Mouse (Mus musculus): ENCODE results near the gene Cdk12. TPM values are rescaled to one million over a fixed set of nuclear protein-coding genes. Genes with fewer than 3 reads are reported as not detected.
"Not testable (repeated sequence)": the region's sequence is repeated elsewhere in the genome, so short reads cannot be mapped to it uniquely, and the experiment has no call there.

The Cdk12 gene
- polyA plus RNA-seq, 1 experiment from 2014 or later, result 6.4 TPM

- ATAC-seq (replicated peaks; ENCODE audit: extremely low read depth, insufficient read depth, low FRiP score), result peak; percentile 24
- H3K4me3 ChIP-seq (ENCODE audit: low read length), result peak overlapping the region; percentile 99
- H3K27me3 ChIP-seq (ENCODE audit: control insufficient read depth, insufficient read depth, low read length), result no peaks in the 10 kb centered on the region
- peak overlapping the region; percentile 86 for H3K4me2 ChIP-seq (ENCODE audit: low read depth, low read length)
- H3K9ac ChIP-seq (ENCODE audit: low read length), result peak overlapping the region; percentile 100
- H3K9me3 ChIP-seq (replicated peaks; ENCODE audit: control insufficient read depth, low read length), result no peaks in the 10 kb centered on the region
- H3K36me3 ChIP-seq (ENCODE audit: control insufficient read depth, insufficient read depth), result peaks cover under 1% of the 10 kb centered on the region; the same call in 1 of the 2 replicates
- H3K4me1 ChIP-seq (ENCODE audit: control insufficient read depth, insufficient read depth, low read length), result peaks cover 11% of the 10 kb centered on the region
- peak overlapping the region; percentile 100 for H3K27ac ChIP-seq (ENCODE audit: low read length)
- under 1% methylated on average over 37 of the region's 37 CpGs for WGBS
Measured at GRCm38 (mm10) chr11:98203351-98203911, 572 bp downstream of the Cdk12 start.

- Histone ChIP-seq H3K9ac (ENCODE audit: low read length) (peak overlapping the region; percentile 100), H3K4me2 (ENCODE audit: low read depth, low read length) (peak overlapping the region; percentile 86), H3K4me3 (ENCODE audit: low read length) (peak overlapping the region; percentile 99), H3K9me3 (replicated peaks; ENCODE audit: control insufficient read depth, low read length) (no peaks in the 10 kb centered on the region), H3K36me3 (ENCODE audit: control insufficient read depth, insufficient read depth) (peaks cover 4% of the 10 kb centered on the region; the same call in 1 of the 2 replicates), H3K27me3 (ENCODE audit: control insufficient read depth, insufficient read depth, low read length) (no peaks in the 10 kb centered on the region), H3K4me1 (ENCODE audit: control insufficient read depth, insufficient read depth, low read length) (peaks cover 11% of the 10 kb centered on the region), H3K27ac (ENCODE audit: low read length) (peak overlapping the region; percentile 100)
- under 1% methylated on average over 16 of the region's 16 CpGs for WGBS
- ATAC-seq (replicated peaks; ENCODE audit: extremely low read depth, insufficient read depth, low FRiP score), result no peak
Measured at GRCm38 (mm10) chr11:98203931-98204421, 1.1 kb downstream of the Cdk12 start.

GRCm38 (mm10) chr11:98205463-98205862, 2.6 kb downstream of the Cdk12 start:
- H3K9ac ChIP-seq (ENCODE audit: low read length), result no peak overlapping the region
- ATAC-seq (replicated peaks; ENCODE audit: extremely low read depth, insufficient read depth, low FRiP score), result no peak
- H3K36me3 ChIP-seq (ENCODE audit: control insufficient read depth, insufficient read depth), result peaks cover 10% of the 10 kb centered on the region
- H3K27ac ChIP-seq (ENCODE audit: low read length), result no peak overlapping the region
- H3K9me3 ChIP-seq (replicated peaks; ENCODE audit: control insufficient read depth, low read length), result no peaks in the 10 kb centered on the region
- no peaks in the 10 kb centered on the region for H3K27me3 ChIP-seq (ENCODE audit: control insufficient read depth, insufficient read depth, low read length)
- H3K4me3 ChIP-seq (ENCODE audit: low read length), result no peak overlapping the region
- H3K4me1 ChIP-seq (ENCODE audit: control insufficient read depth, insufficient read depth, low read length), result peaks cover 11% of the 10 kb centered on the region
- peak overlapping the region; percentile 50; the same call in 1 of the 2 replicates for H3K4me2 ChIP-seq (ENCODE audit: low read depth, low read length)

GRCm38 (mm10) chr11:98206281-98206680, 3.4 kb downstream of the Cdk12 start:
- ATAC-seq (replicated peaks; ENCODE audit: extremely low read depth, insufficient read depth, low FRiP score); H3K9me3 ChIP-seq (replicated peaks; ENCODE audit: control insufficient read depth, low read length); H3K27me3 ChIP-seq (ENCODE audit: control insufficient read depth, insufficient read depth, low read length); H3K9ac ChIP-seq (ENCODE audit: low read length); H3K27ac ChIP-seq (ENCODE audit: low read length): not testable (repeated sequence)
- Histone ChIP-seq H3K4me1 (ENCODE audit: control insufficient read depth, insufficient read depth, low read length) (peaks cover 11% of the 10 kb centered on the region), H3K36me3 (ENCODE audit: control insufficient read depth, insufficient read depth) (peaks cover 17% of the 10 kb centered on the region), H3K4me3 (ENCODE audit: low read length) (peak overlapping the region; percentile 8; the same call in 1 of the 2 replicates), H3K4me2 (ENCODE audit: low read depth, low read length) (peak overlapping the region; percentile 50)
- 82% methylated on average over 3 of the region's 3 CpGs for WGBS

GRCm38 (mm10) chr11:98209661-98210060, 6.8 kb downstream of the Cdk12 start:
- H3K4me3 ChIP-seq (ENCODE audit: low read length); ATAC-seq (replicated peaks; ENCODE audit: extremely low read depth, insufficient read depth, low FRiP score); H3K27me3 ChIP-seq (ENCODE audit: control insufficient read depth, insufficient read depth, low read length); H3K27ac ChIP-seq (ENCODE audit: low read length); H3K4me2 ChIP-seq (ENCODE audit: low read depth, low read length); H3K9me3 ChIP-seq (replicated peaks; ENCODE audit: control insufficient read depth, low read length); H3K4me1 ChIP-seq (ENCODE audit: control insufficient read depth, insufficient read depth, low read length); H3K9ac ChIP-seq (ENCODE audit: low read length): not testable (repeated sequence)
- H3K36me3 ChIP-seq (ENCODE audit: control insufficient read depth, insufficient read depth), result peaks cover 32% of the 10 kb centered on the region
- WGBS, result 91% methylated on average over 4 of the region's 5 CpGs

GRCm38 (mm10) chr11:98213311-98213710, 10.5 kb downstream of the Cdk12 start:
- Histone ChIP-seq H3K36me3 (ENCODE audit: control insufficient read depth, insufficient read depth) (peaks cover 42% of the 10 kb centered on the region), H3K9ac (ENCODE audit: low read length) (no peak overlapping the region), H3K27ac (ENCODE audit: low read length) (no peak overlapping the region), H3K4me3 (ENCODE audit: low read length) (no peak overlapping the region), H3K9me3 (replicated peaks; ENCODE audit: control insufficient read depth, low read length) (no peaks in the 10 kb centered on the region), H3K4me2 (ENCODE audit: low read depth, low read length) (no peak overlapping the region), H3K27me3 (ENCODE audit: control insufficient read depth, insufficient read depth, low read length) (no peaks in the 10 kb centered on the region), H3K4me1 (ENCODE audit: control insufficient read depth, insufficient read depth, low read length) (peaks cover 6% of the 10 kb centered on the region; the same call in 1 of the 2 replicates)
- 79% methylated on average over 1 of the region's 1 CpGs for WGBS
- no peak for ATAC-seq (replicated peaks; ENCODE audit: extremely low read depth, insufficient read depth, low FRiP score)

GRCm38 (mm10) chr11:98226349-98226748, 23.5 kb downstream of the Cdk12 start:
- ATAC-seq (replicated peaks; ENCODE audit: extremely low read depth, insufficient read depth, low FRiP score), result no peak
- Histone ChIP-seq H3K4me3 (ENCODE audit: low read length) (no peak overlapping the region), H3K27me3 (ENCODE audit: control insufficient read depth, insufficient read depth, low read length) (no peaks in the 10 kb centered on the region), H3K27ac (ENCODE audit: low read length) (no peak overlapping the region), H3K9ac (ENCODE audit: low read length) (no peak overlapping the region), H3K4me1 (ENCODE audit: control insufficient read depth, insufficient read depth, low read length) (no peaks in the 10 kb centered on the region), H3K9me3 (replicated peaks; ENCODE audit: control insufficient read depth, low read length) (no peaks in the 10 kb centered on the region), H3K36me3 (ENCODE audit: control insufficient read depth, insufficient read depth) (peaks cover 34% of the 10 kb centered on the region), H3K4me2 (ENCODE audit: low read depth, low read length) (no peak overlapping the region)
- WGBS, result 95% methylated on average over 1 of the region's 1 CpGs

- Histone ChIP-seq H3K4me2 (ENCODE audit: low read depth, low read length) (no peak overlapping the region), H3K27ac (ENCODE audit: low read length) (no peak overlapping the region), H3K9ac (ENCODE audit: low read length) (no peak overlapping the region), H3K4me1 (ENCODE audit: control insufficient read depth, insufficient read depth, low read length) (no peaks in the 10 kb centered on the region), H3K36me3 (ENCODE audit: control insufficient read depth, insufficient read depth) (peaks cover 47% of the 10 kb centered on the region), H3K4me3 (ENCODE audit: low read length) (no peak overlapping the region), H3K27me3 (ENCODE audit: control insufficient read depth, insufficient read depth, low read length) (no peaks in the 10 kb centered on the region), H3K9me3 (replicated peaks; ENCODE audit: control insufficient read depth, low read length) (no peaks in the 10 kb centered on the region)
- no peak for ATAC-seq (replicated peaks; ENCODE audit: extremely low read depth, insufficient read depth, low FRiP score)
- WGBS, result 77% methylated on average over 3 of the region's 3 CpGs
Measured at GRCm38 (mm10) chr11:98238416-98238815, 35.6 kb downstream of the Cdk12 start.

- Histone ChIP-seq H3K9me3 (replicated peaks; ENCODE audit: control insufficient read depth, low read length) (no peaks in the 10 kb centered on the region), H3K4me2 (ENCODE audit: low read depth, low read length) (no peak overlapping the region), H3K4me1 (ENCODE audit: control insufficient read depth, insufficient read depth, low read length) (no peaks in the 10 kb centered on the region), H3K36me3 (ENCODE audit: control insufficient read depth, insufficient read depth) (peaks cover 49% of the 10 kb centered on the region), H3K27ac (ENCODE audit: low read length) (no peak overlapping the region), H3K27me3 (ENCODE audit: control insufficient read depth, insufficient read depth, low read length) (no peaks in the 10 kb centered on the region), H3K9ac (ENCODE audit: low read length) (no peak overlapping the region), H3K4me3 (ENCODE audit: low read length) (no peak overlapping the region)
- WGBS, result 91% methylated on average over 3 of the region's 3 CpGs
- no peak for ATAC-seq (replicated peaks; ENCODE audit: extremely low read depth, insufficient read depth, low FRiP score)
Measured at GRCm38 (mm10) chr11:98238995-98239394, 36.1 kb downstream of the Cdk12 start.
